Mouse (Mus musculus) erythroblast, embryonic 14.5 days (primary cell): ENCODE results near the gene Usp8.

Experiments used
- GATA1 ChIP-seq: IDR thresholded peaks from 2 replicates; pipeline ENCODE4 v1.6.1; 2012; ENCODE audit warnings: low read length, inconsistent platforms, mixed read lengths
- TAL1 ChIP-seq: IDR thresholded peaks from 3 replicates; pipeline ENCODE4 v1.6.1; 2012; ENCODE audit warnings: low read length, inconsistent platforms, mixed read lengths

DNA sequence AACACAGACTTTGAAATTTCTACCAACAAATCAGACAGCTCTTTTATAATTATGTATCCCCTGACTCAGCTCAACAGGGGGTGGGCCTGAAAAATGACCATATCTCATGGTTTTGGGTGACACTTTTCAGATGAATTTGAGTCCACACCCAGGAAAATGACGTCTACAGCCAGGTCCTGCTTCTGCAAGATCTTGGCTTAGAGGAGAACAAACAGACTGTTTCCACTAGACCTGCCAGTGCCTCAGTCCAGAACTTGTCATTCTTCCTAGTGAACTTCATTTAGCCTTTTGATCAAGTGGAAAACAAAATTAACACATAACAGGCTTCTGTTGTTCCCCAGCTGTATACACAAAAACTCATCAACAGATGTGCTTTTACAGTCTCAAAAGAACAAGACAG lies 69.3 kb downstream of the Usp8 start:
- TF ChIP-seq GATA1: no peak
- no peak for TF ChIP-seq TAL1
